Mouse (Mus musculus) spleen, adult 2 months (tissue): ENCODE data around the gene Ciart. TPM values are rescaled to one million over a fixed set of nuclear protein-coding genes. Genes with fewer than 3 reads are reported as not detected.

ENCODE experiments used
- DNase-seq, 2 experiments: peaks; one replicate each; pipeline versions ENCODE4 v3.0.0 to v3.0.0-alpha.2; 2012 to 2021; ENCODE audit warnings: low spot score in 2 of 2, low read depth in 1 of 2
- H3K27ac ChIP-seq: fragments of 200-500 bp; 2 replicates; pipeline ENCODE4 v1.5.1; 2012; ENCODE audit warnings: low read length, inconsistent platforms; ENCODE audit not compliant: insufficient read depth
- H3K27me3 ChIP-seq: fragments of 200-500 bp; 2 replicates; pipeline ENCODE4 v1.6.1; 2012; ENCODE audit warnings: mild to moderate bottlenecking, moderate library complexity, low read length, inconsistent platforms; ENCODE audit not compliant: control insufficient read depth, insufficient read depth
- H3K36me3 ChIP-seq: fragments of 200-500 bp; 2 replicates; pipeline ENCODE4 v1.6.1; 2012; ENCODE audit warnings: mild to moderate bottlenecking, low read length, inconsistent platforms; ENCODE audit not compliant: control insufficient read depth, insufficient read depth
- H3K4me1 ChIP-seq: fragments of 200-500 bp; 2 replicates; pipeline ENCODE4 v1.6.1; 2011; ENCODE audit warnings: inconsistent platforms; ENCODE audit not compliant: control insufficient read depth, insufficient read depth, insufficient read length
- H3K4me3 ChIP-seq: fragments of 200-500 bp; 2 replicates; pipeline ENCODE4 v1.5.1; 2011; ENCODE audit warnings: mild to moderate bottlenecking, inconsistent platforms; ENCODE audit not compliant: insufficient read depth, insufficient read length; ENCODE audit errors: extremely low read depth
- CTCF ChIP-seq: fragments of 200-500 bp; IDR thresholded peaks from 2 replicates; pipeline ENCODE4 v1.5.1; 2011; ENCODE audit warnings: mild to moderate bottlenecking, inconsistent platforms; ENCODE audit not compliant: insufficient read depth, insufficient read length, insufficient replicate concordance; ENCODE audit errors: extremely low read depth
- POLR2A ChIP-seq: fragments of 200-500 bp; IDR thresholded peaks from 2 replicates; pipeline ENCODE4 v1.6.1; 2011; ENCODE audit warnings: low read depth, low read length, inconsistent platforms
- WGBS: fragments of 180-500 bp; shearing (Covaris S2); methylation state at CpG from one replicate; pipeline ENCODE4 v1.1.7; 2018; 5-methylcytosine and 5-hydroxymethylcytosine counted together
- polyA plus RNA-seq: library from polyadenylated mRNA; depleted of rRNA; stranded (reverse); fragments of >200 nt; gene quantifications from 2 replicates; pipeline ENCODE4 v1.2.3, GENCODE M21; 2012; rRNA removed

Gene Ciart
- polyA plus RNA-seq, 1 experiment, result 3.8 TPM

DNA sequence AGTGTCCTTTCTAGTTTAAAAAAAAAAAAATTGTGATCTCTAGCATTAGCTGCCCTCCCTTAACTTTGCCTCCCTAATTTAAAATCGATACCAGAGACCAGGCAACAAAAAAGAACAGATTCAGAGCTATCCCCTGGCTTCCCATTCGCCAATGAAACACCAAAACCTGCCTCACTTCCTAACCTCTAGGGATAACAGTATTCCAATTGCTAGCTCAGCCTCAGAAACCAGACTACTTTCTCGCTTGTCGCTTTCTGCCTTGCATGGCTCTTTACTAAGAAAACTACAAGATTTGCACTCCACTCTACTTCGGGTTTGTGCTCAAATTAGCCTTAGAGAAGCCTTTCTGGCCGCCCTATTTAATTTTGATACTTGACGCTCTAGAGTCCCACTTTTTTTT, 25.9 kb downstream of the Ciart start:
- peak overlapping the region; percentile 77 for H3K4me3 ChIP-seq
- no peak overlapping the region; the same call in 1 of the 2 replicates for H3K27ac ChIP-seq
- H3K4me1 ChIP-seq, result no peaks in the 10 kb centered on the region; the same call in 1 of the 2 replicates
- no peaks in the 10 kb centered on the region for H3K27me3 ChIP-seq
- TF ChIP-seq POLR2A, result no peak
- no peak for TF ChIP-seq CTCF
- 41% methylated on average over 7 of the region's 7 CpGs for WGBS
- H3K36me3 ChIP-seq, result peaks cover 16% of the 10 kb centered on the region
- no peak for DNase-seq

- TF ChIP-seq CTCF (no peak), POLR2A (peak; percentile 54)
- WGBS, result under 1% methylated on average over 56 of the region's 56 CpGs
Measured at GRCm38 (mm10) chr3:95855502-95856089, 26.5 kb downstream of the Ciart start, which contains the start of gene Prpf3. Gene Prpf3, minus strand, starts transcription at chr3:95855885.

GRCm38 (mm10) chr3:95851317-95851716, 30.7 kb downstream of the Ciart start:
- peaks cover 49% of the 10 kb centered on the region for H3K36me3 ChIP-seq
- TF ChIP-seq CTCF, result no peak
- no peak for TF ChIP-seq POLR2A
- H3K4me3 ChIP-seq, result no peak overlapping the region
- no peak overlapping the region for H3K27ac ChIP-seq
- 84% methylated on average over 8 of the region's 8 CpGs for WGBS
- H3K4me1 ChIP-seq, result no peaks in the 10 kb centered on the region; the same call in 1 of the 2 replicates
- no peaks in the 10 kb centered on the region for H3K27me3 ChIP-seq
- no peak for DNase-seq

More at GRCm38 (mm10) chr3:95855502-95856089, 26.5 kb downstream of the Ciart start, which contains the start of gene Prpf3:
- peak within 1 kb of the TSS; percentile 68 for H3K27ac ChIP-seq
- peaks cover 20% of the 10 kb centered on the region for H3K36me3 ChIP-seq
- H3K4me1 ChIP-seq, result no peaks in the 10 kb centered on the region; the same call in 1 of the 2 replicates
- peak within 1 kb of the TSS; percentile 77 for H3K4me3 ChIP-seq
- peak; percentile 77 to 94 for DNase-seq
- H3K27me3 ChIP-seq, result no peaks in the 10 kb centered on the region

DNA sequence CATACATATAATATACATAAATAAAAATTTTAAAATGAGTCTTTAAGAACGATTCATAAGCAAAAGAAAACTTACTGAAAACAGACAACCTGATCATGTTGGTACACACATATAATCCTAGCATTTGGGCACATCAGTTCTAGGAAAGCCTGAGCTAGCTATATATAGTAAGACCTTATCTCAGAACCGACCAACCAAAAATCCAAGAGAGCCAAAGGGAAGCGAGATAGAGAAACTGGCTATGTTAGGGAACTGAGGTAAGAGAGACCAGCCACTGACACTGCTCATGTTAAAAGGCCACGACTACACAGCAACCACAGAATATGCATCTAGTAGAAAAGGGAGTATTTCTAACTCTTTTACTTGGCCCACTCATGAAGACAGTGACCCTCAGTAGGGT, 31.4 kb downstream of the Ciart start:
- DNase-seq, result no peak
- H3K4me3 ChIP-seq, result no peak overlapping the region
- peaks cover 55% of the 10 kb centered on the region for H3K36me3 ChIP-seq
- H3K4me1 ChIP-seq, result no peaks in the 10 kb centered on the region; the same call in 1 of the 2 replicates
- WGBS, result 83% methylated on average over 4 of the region's 4 CpGs
- H3K27ac ChIP-seq, result no peak overlapping the region
- no peaks in the 10 kb centered on the region for H3K27me3 ChIP-seq
- TF ChIP-seq POLR2A, result no peak
- TF ChIP-seq CTCF, result no peak

GRCm38 (mm10) chr3:95842503-95843214, 39.4 kb downstream of the Ciart start:
- no peak for DNase-seq
- TF ChIP-seq CTCF (no peak), POLR2A (no peak)
- Histone ChIP-seq H3K27ac (no peak overlapping the region), H3K4me3 (no peak overlapping the region), H3K27me3 (no peaks in the 10 kb centered on the region), H3K4me1 (no peaks in the 10 kb centered on the region), H3K36me3 (peaks cover 43% of the 10 kb centered on the region)
- 84% methylated on average over 3 of the region's 3 CpGs for WGBS

- WGBS, result 82% methylated on average over 2 of the region's 2 CpGs
- TF ChIP-seq POLR2A, result no peak
- no peak for TF ChIP-seq CTCF
- Histone ChIP-seq H3K27me3 (no peaks in the 10 kb centered on the region), H3K27ac (no peak overlapping the region), H3K4me3 (no peak overlapping the region), H3K4me1 (no peaks in the 10 kb centered on the region), H3K36me3 (peaks cover 40% of the 10 kb centered on the region)
- DNase-seq, result no peak
Measured at GRCm38 (mm10) chr3:95839250-95839649, 42.8 kb downstream of the Ciart start.

GRCm38 (mm10) chr3:95829053-95829452, 53.0 kb downstream of the Ciart start:
- no peaks in the 10 kb centered on the region for H3K27me3 ChIP-seq
- H3K27ac ChIP-seq, result no peak overlapping the region
- no peaks in the 10 kb centered on the region for H3K4me1 ChIP-seq
- 97% methylated on average over 4 of the region's 4 CpGs for WGBS
- TF ChIP-seq POLR2A, result no peak
- TF ChIP-seq CTCF, result no peak
- H3K36me3 ChIP-seq, result peaks cover 16% of the 10 kb centered on the region
- no peak for DNase-seq
- H3K4me3 ChIP-seq, result no peak overlapping the region

Other genes starting within 250 kb of the Ciart start
- gene Mcl1, start 223.5 kb downstream of the Ciart start, polyA plus RNA-seq, result 169 and 276 TPM in 2 replicates
- 7.9 and 8.1 TPM in 2 replicates for gene Adamtsl4, start 194.3 kb downstream of the Ciart start, polyA plus RNA-seq
- 62.3 and 104 TPM in 2 replicates for gene Ecm1, start 142.7 kb downstream of the Ciart start, polyA plus RNA-seq
- 29.5 and 29.7 TPM in 2 replicates for gene Tars2, start 122.0 kb downstream of the Ciart start, polyA plus RNA-seq
- gene Rprd2, start 63.4 kb downstream of the Ciart start, polyA plus RNA-seq, result 11.3 and 15.7 TPM in 2 replicates
- 8.6 and 12.1 TPM in 2 replicates for gene Prpf3, start 26.4 kb downstream of the Ciart start, polyA plus RNA-seq
- 28.0 and 30.7 TPM in 2 replicates for gene Mrps21, start 10.7 kb downstream of the Ciart start, polyA plus RNA-seq
- 11.5 and 12.7 TPM in 2 replicates for gene BC028528, start 9.8 kb upstream of the Ciart start, polyA plus RNA-seq
- 100 and 174 TPM in 2 replicates for gene Aph1a, start 11.7 kb upstream of the Ciart start, polyA plus RNA-seq
- 0.50 TPM in 1 of 2 replicates, not detected in the other for gene Car14, start 22.4 kb upstream of the Ciart start, polyA plus RNA-seq
- gene Anp32e, start 47.0 kb upstream of the Ciart start, polyA plus RNA-seq, result 12.7 and 21.2 TPM in 2 replicates
- gene Plekho1, start 113.8 kb upstream of the Ciart start, polyA plus RNA-seq, result 60.1 and 91.7 TPM in 2 replicates
- 2.0 and 2.5 TPM in 2 replicates for gene Vps45, start 176.2 kb upstream of the Ciart start, polyA plus RNA-seq
- gene Otud7b, start 222.3 kb upstream of the Ciart start, polyA plus RNA-seq, result 11.1 and 19.8 TPM in 2 replicates